Mouse (Mus musculus) intestine, postnatal 0 days (tissue): ENCODE measurements around the gene Olfr346. TPM values are rescaled to one million over a fixed set of nuclear protein-coding genes. Genes with fewer than 3 reads are reported as not detected.

Source experiments
- ATAC-seq: fragments of 200-750 bp; cut with Nextera tagmentation; 2 replicates; pipeline ENCODE4 v1.8.0; 2017; ENCODE audit warnings: mild to moderate bottlenecking, moderate TSS enrichment, moderate library complexity
- H3K27ac ChIP-seq: fragments of 300-500 bp; sonication (generic); 2 replicates; pipeline ENCODE4 v1.5.1; 2014; ENCODE audit warnings: mild to moderate bottlenecking, low read depth, low read length, moderate library complexity
- H3K27me3 ChIP-seq: fragments of 300-500 bp; sonication (generic); replicated peaks from 2 replicates; pipeline ENCODE4 v1.6.1; 2014; ENCODE audit warnings: low read length, mixed read lengths; ENCODE audit not compliant: control insufficient read depth, insufficient read depth
- H3K36me3 ChIP-seq: fragments of 300-500 bp; sonication (generic); 2 replicates; pipeline ENCODE4 v1.6.1; 2014; ENCODE audit warnings: mild to moderate bottlenecking, moderate library complexity; ENCODE audit not compliant: control insufficient read depth, insufficient read depth
- H3K4me1 ChIP-seq: fragments of 300-500 bp; sonication (generic); replicated peaks from 2 replicates; pipeline ENCODE4 v1.6.1; 2014; ENCODE audit warnings: antibody characterized with exemption, low read length, mixed read lengths; ENCODE audit not compliant: control insufficient read depth, insufficient read depth
- H3K4me2 ChIP-seq: fragments of 300-500 bp; sonication (generic); replicated peaks from 2 replicates; pipeline ENCODE4 v1.6.1; 2014; ENCODE audit warnings: low read depth, mild to moderate bottlenecking, moderate library complexity
- H3K4me3 ChIP-seq: fragments of 300-500 bp; sonication (generic); 2 replicates; pipeline ENCODE4 v1.5.1; 2014; ENCODE audit warnings: low read depth, low read length
- H3K9ac ChIP-seq: fragments of 300-500 bp; sonication (generic); 2 replicates; pipeline ENCODE4 v1.6.1; 2014; ENCODE audit warnings: mild to moderate bottlenecking, low read depth, low read length
- H3K9me3 ChIP-seq: fragments of 300-500 bp; sonication (generic); 2 replicates; pipeline ENCODE4 v1.6.1; 2016; ENCODE audit warnings: mixed run types; ENCODE audit not compliant: control insufficient read depth
- CTCF ChIP-seq: sonication (generic); IDR thresholded peaks from 2 replicates; pipeline ENCODE4 v1.5.1; 2016; ENCODE audit warnings: low read depth, mild to moderate bottlenecking, control low read depth, antibody characterized with exemption, moderate library complexity
- WGBS: fragments of 180-500 bp; shearing (Covaris S2); extraction: QIAGEN DNeasy Blood & Tissue Kit; methylation state at CpG from one replicate; pipeline ENCODE4 v1.1.7; 2014; 5-methylcytosine and 5-hydroxymethylcytosine counted together
- polyA plus RNA-seq: library from polyadenylated mRNA; unstranded; fragments of >200 nt; fragmentation: Nextera tagmentation; extraction: Ambion mirVana; gene quantifications from 2 replicates; pipeline ENCODE4 v1.2.1, GENCODE M21; 2015

Gene Olfr346
- polyA plus RNA-seq, result not detected in 2 replicates

DNA sequence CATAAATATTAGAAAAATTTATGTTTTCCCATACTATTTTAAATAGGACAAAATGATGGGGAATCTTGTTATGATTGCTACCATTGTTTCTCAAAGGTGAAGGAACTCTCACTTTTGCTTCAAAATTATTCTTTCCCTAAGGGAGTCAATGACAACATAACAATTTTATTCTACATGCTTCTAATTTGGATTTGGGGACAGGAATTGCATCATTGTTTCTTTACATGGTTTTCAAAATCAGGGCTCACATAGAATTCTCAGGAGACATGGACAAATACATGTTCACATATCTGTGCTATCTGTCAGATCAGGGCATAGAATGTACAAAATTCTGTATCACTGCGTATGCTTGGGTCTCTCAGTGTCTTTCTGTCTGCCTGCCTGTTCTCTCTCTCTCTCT lies at the start of gene Olfr346:
TSS of gene Olfr346 (plus strand) at position 301 of the 400 bp plus-strand sequence.
- Histone ChIP-seq H3K4me2 (no peak within 1 kb of the TSS), H3K27ac (no peak within 1 kb of the TSS), H3K9me3 (no peaks in the 10 kb centered on the region), H3K9ac (no peak within 1 kb of the TSS), H3K4me1 (no peaks in the 10 kb centered on the region), H3K36me3 (no peaks in the 10 kb centered on the region), H3K4me3 (no peak within 1 kb of the TSS), H3K27me3 (no peaks in the 10 kb centered on the region)
- ATAC-seq, result no peak
- 74% methylated on average over 1 of the region's 1 CpGs for WGBS
- TF ChIP-seq CTCF, result no peak

DNA sequence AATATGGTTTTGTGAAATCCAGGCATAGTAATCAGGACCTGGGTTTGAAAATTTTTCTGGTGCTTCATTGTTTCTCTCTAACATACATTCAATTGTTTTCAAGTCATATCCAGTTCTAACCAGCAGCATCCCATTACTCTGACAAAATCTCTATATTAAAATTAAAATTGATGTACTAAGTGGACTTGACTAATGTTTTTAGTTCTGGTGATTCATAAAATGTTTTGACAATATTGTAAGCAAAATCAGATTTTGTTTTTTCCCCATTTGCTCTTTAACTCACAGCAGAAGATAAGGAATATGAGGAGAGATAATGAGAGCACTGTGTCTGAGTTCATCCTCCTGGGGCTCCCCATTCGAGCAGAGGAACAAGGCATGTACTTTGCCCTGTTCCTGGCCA lies 45.8 kb upstream of the Olfr346 start, which contains the start of gene Olfr345:
TSS of gene Olfr345 (plus strand) at position 301 of the 400 bp plus-strand sequence.
- no peak within 1 kb of the TSS for H3K27ac ChIP-seq
- ATAC-seq, result no peak

DNA sequence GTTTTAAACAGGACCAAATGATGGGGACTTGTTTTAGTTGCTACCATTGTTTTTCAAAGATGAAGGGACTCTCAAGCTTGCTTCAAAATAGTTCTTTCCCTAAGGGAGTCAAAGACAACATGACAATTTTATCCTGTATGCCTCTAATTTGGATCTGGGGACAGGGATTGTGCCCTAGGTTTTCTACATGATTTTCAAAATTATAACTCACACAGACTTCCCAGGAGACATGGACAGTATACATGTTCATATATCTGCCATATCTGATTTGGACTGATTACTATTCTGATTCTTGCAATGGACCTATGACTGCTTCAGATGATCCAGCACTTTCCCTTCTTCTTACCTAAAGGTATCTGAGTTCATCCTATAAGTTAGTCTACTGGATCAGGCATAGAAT lies 46.0 kb downstream of the Olfr346 start, which contains the start of gene Olfr347:
TSS of gene Olfr347 (plus strand) at position 301 of the 400 bp plus-strand sequence.
- no peaks in the 10 kb centered on the region for H3K36me3 ChIP-seq
- H3K9ac ChIP-seq, result no peak within 1 kb of the TSS
- no peak within 1 kb of the TSS for H3K4me3 ChIP-seq
- 0 out of 2 replicates have a peak, but pooled peaks cover 2% of the 10 kb centered on the region for H3K9me3 ChIP-seq
- ATAC-seq, result no peak
- no peak within 1 kb of the TSS for H3K4me2 ChIP-seq
- TF ChIP-seq CTCF, result no peak
- no peaks in the 10 kb centered on the region for H3K27me3 ChIP-seq
- no peaks in the 10 kb centered on the region for H3K4me1 ChIP-seq
- no peak within 1 kb of the TSS for H3K27ac ChIP-seq

More for the DNA sequence above, 45.8 kb upstream of the Olfr346 start, which contains the start of gene Olfr345:
- no peaks in the 10 kb centered on the region for H3K27me3 ChIP-seq
- no peak for TF ChIP-seq CTCF
- H3K9me3 ChIP-seq, result no peaks in the 10 kb centered on the region
- no peaks in the 10 kb centered on the region for H3K36me3 ChIP-seq
- WGBS, result 68% methylated on average over 1 of the region's 1 CpGs
- H3K4me1 ChIP-seq, result no peaks in the 10 kb centered on the region
- no peak within 1 kb of the TSS for H3K4me3 ChIP-seq
- H3K9ac ChIP-seq, result no peak within 1 kb of the TSS
- no peak within 1 kb of the TSS for H3K4me2 ChIP-seq

DNA sequence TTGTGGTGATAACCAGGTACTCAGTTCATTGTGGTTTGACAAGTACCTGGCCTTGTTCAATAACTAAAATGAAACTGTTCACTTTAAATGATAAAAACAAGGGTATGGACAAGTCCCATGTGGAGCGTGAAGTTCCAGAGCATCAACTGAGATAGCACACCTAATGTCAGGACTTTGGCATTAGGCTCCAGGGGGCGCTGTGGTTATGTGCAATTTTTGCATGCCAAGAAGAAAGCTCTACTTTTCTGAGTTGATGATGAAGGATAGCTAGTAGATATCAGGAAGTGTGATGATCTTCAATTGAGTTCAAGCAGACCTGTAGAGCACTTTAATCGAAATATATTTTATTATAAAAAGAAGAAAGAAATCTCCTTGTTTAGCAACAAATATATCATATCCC lies 50.6 kb downstream of the Olfr346 start:
- no peak for TF ChIP-seq CTCF
- Histone ChIP-seq H3K4me3 (no peak overlapping the region), H3K9ac (no peak overlapping the region), H3K4me2 (no peak overlapping the region), H3K36me3 (no peaks in the 10 kb centered on the region), H3K27ac (no peak overlapping the region), H3K9me3 (no peaks in the 10 kb centered on the region), H3K4me1 (no peaks in the 10 kb centered on the region), H3K27me3 (no peaks in the 10 kb centered on the region)
- WGBS, result 60% methylated on average over 3 of the region's 3 CpGs
- no peak for ATAC-seq

Other genes with a start within 250 kb of the Olfr346 start
- not detected in 2 replicates for gene Olfr340, start 233.2 kb upstream of the Olfr346 start, polyA plus RNA-seq
- gene Olfr341, start 203.3 kb upstream of the Olfr346 start, polyA plus RNA-seq, result not detected in 2 replicates
- gene Olfr342, start 160.8 kb upstream of the Olfr346 start, polyA plus RNA-seq, result not detected in 2 replicates
- not detected in 2 replicates for gene Olfr344, start 119.1 kb upstream of the Olfr346 start, polyA plus RNA-seq
- gene Olfr345, start 45.7 kb upstream of the Olfr346 start, polyA plus RNA-seq, result not detected in 2 replicates
- gene Olfr347, start 46.1 kb downstream of the Olfr346 start, polyA plus RNA-seq, result not detected in 2 replicates
- gene Olfr348, start 98.5 kb downstream of the Olfr346 start, polyA plus RNA-seq, result not detected in 2 replicates
- gene Olfr50, start 104.8 kb downstream of the Olfr346 start, polyA plus RNA-seq, result not detected in 2 replicates
- not detected in 2 replicates for gene Olfr3, start 131.2 kb downstream of the Olfr346 start, polyA plus RNA-seq
- gene Olfr350, start 160.5 kb downstream of the Olfr346 start, polyA plus RNA-seq, result not detected in 2 replicates
- not detected in 2 replicates for gene Olfr351, start 176.9 kb downstream of the Olfr346 start, polyA plus RNA-seq
- gene Olfr352, start 182.7 kb downstream of the Olfr346 start, polyA plus RNA-seq, result not detected in 2 replicates
- not detected in 2 replicates for gene Olfr353, start 207.1 kb downstream of the Olfr346 start, polyA plus RNA-seq
- gene Olfr354, start 219.9 kb downstream of the Olfr346 start, polyA plus RNA-seq, result not detected in 2 replicates
- gene Olfr355, start 243.1 kb downstream of the Olfr346 start, polyA plus RNA-seq, result not detected in 2 replicates